Mouse (Mus musculus) CD4-positive, CD25-positive, alpha-beta regulatory T cell, adult 4 months (primary cell): ENCODE data around the gene Fgd5. TPM values are rescaled to one million over a fixed set of nuclear protein-coding genes. Genes with fewer than 3 reads are reported as not detected.
"Not testable (repeated sequence)": the region's sequence is repeated elsewhere in the genome, so short reads cannot be mapped to it uniquely, and the experiment has no call there.

Source experiments
- ATAC-seq: one replicate; pipeline ENCODE4 v1.8.0; 2017
- polyA plus RNA-seq, 2 experiments: library from polyadenylated mRNA; unstranded; fragments of 100-300 nt; shearing (Covaris generic); gene quantifications; one replicate each; pipeline ENCODE4 v1.2.1; 2017

Fgd5 gene
- under 1 TPM in 1 of 2 experiments, not detected in 1; 0.08 TPM for polyA plus RNA-seq

GRCm38 (mm10) chr6:91978371-91979300 is at the start of gene Fgd5:
Gene Fgd5 (plus strand): TSS chr6:91978878.
- ATAC-seq, result no peak

GRCm38 (mm10) chr6:91931231-91931630 is 47.4 kb upstream of the Fgd5 start:
- no peak for ATAC-seq

DNA sequence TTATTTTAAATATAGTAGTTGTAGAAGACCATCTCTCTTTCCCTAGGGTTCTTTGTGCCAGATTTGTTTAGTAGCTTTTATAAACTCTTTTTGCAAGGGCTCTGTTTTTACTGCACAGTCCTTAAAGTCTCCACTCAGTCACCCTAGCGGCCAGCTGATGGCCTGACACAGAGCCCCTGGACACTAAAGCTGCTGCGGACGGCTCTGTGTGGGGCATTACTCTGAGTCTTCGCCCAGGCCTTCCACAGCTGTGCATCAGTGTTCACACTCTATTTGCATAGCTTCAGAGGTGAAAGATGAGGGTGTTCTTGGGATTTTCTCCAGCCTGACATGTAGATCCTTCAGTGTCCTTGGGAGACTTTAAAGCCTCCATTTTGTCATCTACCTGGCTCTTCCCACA is 40.2 kb upstream of the Fgd5 start:
- no peak for ATAC-seq

- ATAC-seq, result no peak
Measured at GRCm38 (mm10) chr6:91948426-91948825, 30.3 kb upstream of the Fgd5 start.

- not testable (repeated sequence) for ATAC-seq
Measured at GRCm38 (mm10) chr6:91958015-91958414, 20.7 kb upstream of the Fgd5 start.

DNA sequence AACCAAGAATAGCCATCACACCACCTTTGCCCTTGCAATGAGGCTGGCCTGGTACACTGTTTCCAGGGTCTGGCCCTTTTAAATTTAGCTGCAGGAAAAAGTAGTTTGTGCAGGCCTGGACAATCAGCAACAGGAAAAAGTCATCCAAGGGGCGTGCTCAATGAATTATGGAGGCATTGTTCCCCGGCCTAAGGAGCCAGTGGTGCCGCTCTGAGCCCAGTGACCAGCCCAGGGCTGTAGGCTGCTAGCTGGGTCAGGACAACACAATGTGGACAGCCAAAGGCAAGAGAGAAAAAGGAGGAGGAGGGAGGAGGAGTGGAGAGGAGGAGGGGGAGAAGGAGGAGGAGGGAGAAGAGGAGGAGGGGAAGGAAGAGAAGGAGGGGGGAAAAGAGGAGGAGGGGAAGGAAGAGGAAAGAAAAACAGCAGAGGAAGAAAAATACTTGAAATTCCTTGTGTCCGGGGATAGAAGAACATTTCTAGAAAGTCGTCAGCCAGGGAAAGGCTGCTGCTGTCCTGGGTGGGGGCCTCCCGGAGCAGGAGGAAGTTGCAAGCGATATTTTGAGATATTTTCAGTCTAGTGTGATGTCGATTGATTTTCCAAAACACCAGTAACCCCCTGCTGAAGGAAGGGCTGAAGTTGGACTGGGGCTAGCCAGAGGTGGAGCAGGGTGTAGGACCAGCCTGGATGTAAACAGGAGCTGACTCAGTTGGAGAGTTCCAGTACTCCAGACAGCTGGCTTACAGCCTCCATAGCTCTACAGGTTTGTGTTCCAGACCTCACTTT is 18.5 kb upstream of the Fgd5 start:
- no peak for ATAC-seq

DNA sequence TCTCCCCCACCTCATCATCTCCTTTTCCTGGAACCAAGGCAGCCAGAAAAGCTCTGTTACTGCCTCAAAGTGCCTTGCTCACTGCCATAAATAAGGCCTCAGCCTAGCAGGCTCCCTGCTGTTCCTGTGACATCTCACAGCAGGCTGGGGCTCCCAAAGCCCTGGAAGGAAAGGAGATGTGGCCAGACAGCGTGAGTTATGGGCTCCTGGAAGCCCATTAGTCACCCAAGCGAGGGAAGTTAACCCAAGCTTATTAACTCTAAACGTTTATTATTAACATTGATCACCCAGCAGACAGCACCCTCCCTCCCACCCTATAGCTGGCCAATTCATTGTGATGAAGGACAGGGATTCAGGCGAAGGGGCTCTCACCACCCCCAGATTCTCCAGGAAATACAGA is 15.2 kb upstream of the Fgd5 start:
- ATAC-seq, result no peak

- ATAC-seq, result no peak
Measured at GRCm38 (mm10) chr6:91965060-91965459, 13.6 kb upstream of the Fgd5 start.

DNA sequence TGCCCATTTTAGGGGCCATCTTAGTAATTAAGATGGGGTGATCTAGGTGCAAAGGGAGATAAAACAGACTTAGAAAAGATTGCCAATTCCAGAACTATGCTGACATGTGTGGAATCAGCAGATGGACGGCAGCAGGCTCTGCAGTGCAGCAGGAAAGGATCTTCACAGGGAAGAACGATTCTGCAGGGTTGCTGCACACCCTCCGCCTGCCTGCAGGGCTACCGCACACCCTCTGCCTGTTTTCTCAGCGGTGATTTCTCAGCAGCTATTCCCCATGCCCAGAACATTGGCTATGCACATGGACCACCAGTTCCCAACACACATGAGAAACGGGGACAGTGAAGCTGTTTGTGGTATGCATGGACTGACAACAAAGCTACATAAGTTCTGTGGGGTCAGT is 12.7 kb upstream of the Fgd5 start:
- no peak for ATAC-seq

DNA sequence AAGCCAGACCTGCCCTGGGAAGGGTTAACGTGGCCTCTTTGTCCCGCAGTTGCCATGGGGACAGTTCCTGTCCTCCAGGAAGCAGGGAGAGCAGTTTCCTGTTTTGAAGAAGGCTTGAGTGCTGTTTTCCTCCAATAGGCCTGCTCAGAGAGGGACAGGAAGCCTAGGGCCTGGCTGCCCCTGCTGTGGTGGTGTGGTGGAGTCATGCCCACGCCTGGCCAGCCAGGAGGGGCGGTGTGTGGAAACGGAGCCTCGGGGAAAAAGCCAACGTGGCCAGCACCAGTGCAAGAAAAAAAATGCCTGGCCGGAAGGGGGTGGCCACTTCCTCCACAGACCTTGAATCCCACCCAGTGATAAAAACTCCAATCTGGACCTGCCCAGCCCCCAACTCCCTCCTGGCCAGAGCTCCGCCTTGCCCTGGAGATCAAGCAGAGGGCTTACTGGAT is 6.5 kb upstream of the Fgd5 start:
- ATAC-seq, result no peak

DNA sequence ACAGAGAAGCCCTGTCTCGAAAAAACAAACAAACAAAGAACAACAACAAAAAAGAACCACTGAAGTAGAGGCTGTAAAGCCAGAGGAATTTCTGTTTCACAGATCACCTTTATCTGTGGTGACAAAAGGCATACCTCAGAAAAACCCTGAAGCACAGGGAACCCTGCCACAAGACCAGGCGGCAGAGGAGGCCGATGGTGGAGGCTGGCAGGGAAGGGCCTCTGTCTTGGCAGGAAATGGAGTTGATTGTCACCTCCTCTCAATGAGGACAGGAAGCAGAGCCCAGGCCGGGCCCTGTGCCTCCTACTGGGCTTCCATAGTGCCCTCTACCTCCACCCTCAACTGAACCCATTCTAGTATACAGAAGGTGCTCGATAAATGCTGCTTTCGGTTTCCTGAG is 4.7 kb upstream of the Fgd5 start:
- ATAC-seq, result no peak

- no peak for ATAC-seq
Measured at GRCm38 (mm10) chr6:91979301-91979996, 771 bp downstream of the Fgd5 start.

DNA sequence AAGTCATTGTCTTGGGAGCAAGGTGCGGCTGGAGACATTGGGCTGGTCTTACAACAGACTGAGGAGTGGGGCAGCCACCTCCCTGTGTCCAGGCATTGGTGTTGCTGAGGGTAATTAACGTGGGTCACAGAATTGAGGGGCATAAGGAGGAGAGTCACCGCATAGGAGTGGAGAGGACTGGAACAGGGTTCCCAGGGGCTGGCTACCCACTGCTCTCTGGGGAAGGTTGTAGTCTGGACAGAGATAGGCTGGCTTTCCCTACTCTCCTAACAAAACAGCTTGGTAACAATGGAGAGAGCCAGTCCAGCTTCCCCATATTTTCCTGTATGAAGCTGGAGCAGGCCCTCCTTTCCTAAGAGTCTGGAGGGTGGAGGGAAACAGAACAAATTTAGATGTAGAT is 1.3 kb downstream of the Fgd5 start:
- ATAC-seq, result no peak

DNA sequence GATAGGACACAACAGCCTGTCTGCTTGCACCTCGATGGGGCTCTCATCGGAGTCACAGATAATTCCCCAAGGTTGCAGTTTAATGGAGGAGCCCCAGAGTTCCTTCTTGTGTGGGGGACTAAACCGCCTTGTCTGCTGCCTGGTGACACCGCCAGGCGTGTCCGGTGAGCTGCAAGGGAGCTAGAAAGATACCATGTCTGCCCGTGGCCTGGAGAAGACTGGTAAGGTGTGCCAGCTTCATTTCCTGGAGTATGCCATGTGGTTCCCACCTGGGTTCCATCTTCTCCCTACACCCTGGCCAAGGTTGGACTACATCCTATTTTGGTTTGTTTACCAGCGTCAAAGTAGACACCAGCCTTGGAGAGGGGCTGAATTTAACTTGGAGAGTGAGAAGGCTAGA is 11.4 kb downstream of the Fgd5 start:
- no peak for ATAC-seq

GRCm38 (mm10) chr6:91992823-91993222 is 14.1 kb downstream of the Fgd5 start:
- ATAC-seq, result no peak

DNA sequence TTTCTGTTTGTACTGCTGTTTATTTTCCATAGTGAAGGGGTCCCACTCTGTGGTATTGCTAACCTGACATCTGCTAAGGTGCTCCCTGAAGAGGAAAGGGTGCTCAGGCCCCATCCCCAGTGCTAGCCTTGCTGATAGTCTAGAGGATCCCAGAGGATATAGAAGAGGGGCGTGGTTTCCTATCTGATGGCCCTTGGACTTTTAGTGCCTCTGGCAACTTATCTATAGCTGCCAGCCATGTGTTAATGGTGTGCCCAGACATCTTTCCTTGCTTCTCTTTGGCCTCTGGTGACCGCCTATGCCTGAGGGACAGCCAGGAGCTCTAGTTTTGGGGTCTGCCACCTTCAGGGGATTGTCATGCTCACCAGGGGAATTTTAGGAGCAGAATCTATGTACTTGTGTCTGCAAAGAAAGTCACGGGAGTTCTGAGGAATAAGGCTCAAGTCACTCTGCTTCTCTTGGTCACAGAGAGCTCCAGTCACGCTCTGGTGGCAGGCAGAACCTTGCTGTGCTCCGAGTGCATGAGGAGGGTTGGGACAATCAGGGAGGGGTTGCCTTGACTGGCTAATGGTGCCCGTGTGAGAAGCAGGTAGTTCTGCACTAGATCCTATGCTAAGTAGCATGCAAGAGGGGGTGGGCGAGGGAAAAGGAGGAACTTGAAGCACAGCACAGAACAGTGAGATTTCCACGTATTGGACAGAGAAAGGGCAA is 15.3 kb downstream of the Fgd5 start:
- ATAC-seq, result no peak

DNA sequence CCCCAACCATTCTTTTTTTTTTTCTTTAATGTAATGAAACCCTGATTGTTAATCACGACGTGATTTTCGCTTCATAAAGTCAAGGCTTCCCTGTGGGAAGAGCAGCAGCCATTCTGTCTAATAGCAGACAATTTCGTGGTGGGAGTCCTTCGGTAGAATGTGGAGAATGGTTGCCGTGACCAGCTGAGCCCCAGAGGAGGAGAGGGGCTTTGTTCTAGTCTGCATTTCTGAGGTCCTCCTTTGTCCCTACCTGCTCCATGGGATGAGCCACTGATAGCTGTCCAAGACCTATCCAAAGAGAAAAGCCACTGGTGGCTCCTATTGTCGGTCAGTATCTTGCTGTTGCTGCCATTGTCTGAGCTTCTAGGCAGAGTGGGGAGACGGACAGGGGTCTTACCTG is 17.4 kb downstream of the Fgd5 start:
- no peak for ATAC-seq

GRCm38 (mm10) chr6:92002558-92003285 is 24.0 kb downstream of the Fgd5 start:
- no peak for ATAC-seq

GRCm38 (mm10) chr6:92003646-92004045 is 25.0 kb downstream of the Fgd5 start:
- no peak for ATAC-seq

GRCm38 (mm10) chr6:92004137-92004805 is 25.6 kb downstream of the Fgd5 start:
- ATAC-seq, result no peak

DNA sequence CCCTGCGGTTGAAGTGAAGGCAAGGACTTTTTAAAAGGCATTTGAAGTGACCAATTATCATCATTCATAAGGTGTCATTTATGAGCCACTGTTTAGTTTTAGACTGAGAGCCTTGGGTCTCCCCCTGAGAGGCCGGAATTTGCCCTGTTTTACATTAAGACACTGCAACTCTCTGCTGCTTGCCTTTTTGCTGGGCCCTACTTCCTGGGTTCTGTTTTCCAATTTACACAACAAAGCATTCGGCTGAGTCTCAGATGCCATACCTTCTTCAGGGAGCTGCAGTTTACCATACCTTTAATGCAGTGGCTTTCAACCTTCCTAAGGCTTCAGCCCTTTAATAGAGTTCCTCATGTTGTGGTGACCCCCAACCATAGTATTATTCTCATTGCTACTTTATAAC is 26.1 kb downstream of the Fgd5 start:
- no peak for ATAC-seq
